In genomic region chr6:131382232-131382983, GRCm38 (mm10) we compare ENCODE assay signal across 7 mouse cellular contexts. TPM values are rescaled to one million over a fixed set of nuclear protein-coding genes. Genes with fewer than 3 reads are reported as not detected.
DNase-seq lines count a peak whose midpoint lies in the region; TF ChIP-seq lines count a peak whose summit lies in the region.

No protein-coding gene starts in this region.

- in situ Hi-C loops in ES-E14 (cut with MboI; ENCODE audit: low sequenced_read_pairs in 2 of 2, unreplicated experiment in 2 of 2), result no loop called here

- H3K9ac ChIP-seq in ES-E14 (ENCODE audit: insufficient read depth, low read depth, low read length, poor library complexity, severe bottlenecking), result peak overlapping the region; percentile 49

- DNase-seq in ES-E14 (ENCODE audit: low read depth, low spot score) (peak; percentile 56), adipocyte (ENCODE audit: low spot score) (peak; percentile 82)
- no peak for DNase-seq in forebrain, embryonic 10.5 days (ENCODE audit: extremely low spot score, low spot score)
- peak; percentile 74 for DNase-seq in heart, postnatal 4 days
- peak; percentile 24 for DNase-seq in lung, adult 2 months
- peak; percentile 47 for DNase-seq in urinary bladder, adult 2 months (ENCODE audit: low spot score)
- no peak for DNase-seq in right cerebral cortex, postnatal 10 days (ENCODE audit: low spot score in 2 of 2)

- H3K27me3 ChIP-seq in forebrain, embryonic 10.5 days (ENCODE audit: poor library complexity, severe bottlenecking), result no peaks in the 10 kb centered on the region

- peaks cover 9 to 15% of the 10 kb centered on the region in 2 experiments for H3K4me1 ChIP-seq in ES-E14 (ENCODE audit: control insufficient read depth in 2 of 2, insufficient read depth in 2 of 2, low read length in 2 of 2, poor library complexity in 1 of 2)
- H3K4me1 ChIP-seq in forebrain, embryonic 10.5 days, result peaks cover 52% of the 10 kb centered on the region
- H3K4me1 ChIP-seq in lung, adult 2 months (ENCODE audit: control insufficient read depth, insufficient read depth, low read length), result peaks cover 23% of the 10 kb centered on the region

- WGBS in forebrain, embryonic 10.5 days, result 65% methylated on average over 14 of the region's 14 CpGs
- WGBS in lung, adult 2 months, result 17% methylated on average over 14 of the region's 14 CpGs

- no peak; the same call in 1 of the 2 replicates for TF ChIP-seq POLR2A in lung, adult 2 months (IDR thresholded peaks at IDR 0.05; ENCODE audit: borderline replicate concordance, extremely low read depth, low read depth, low read length)

- H3K4me3 ChIP-seq in ES-E14 (ENCODE audit: insufficient read depth in 1 of 2, low read depth in 1 of 2, low read length in 2 of 2, poor library complexity in 1 of 2, severe bottlenecking in 1 of 2), result peak overlapping the region; percentile 27 to 41
- no peak overlapping the region for H3K4me3 ChIP-seq in forebrain, embryonic 10.5 days
- no peak overlapping the region for H3K4me3 ChIP-seq in lung, adult 2 months (replicated peaks; ENCODE audit: extremely low read depth, low read depth, low read length)

- H3K36me3 ChIP-seq in ES-E14 (ENCODE audit: control insufficient read depth, insufficient read depth, low read length, poor library complexity, severe bottlenecking), result peaks cover 23% of the 10 kb centered on the region
- H3K36me3 ChIP-seq in forebrain, embryonic 10.5 days (replicated peaks), result peaks cover 55% of the 10 kb centered on the region

- no peaks in the 10 kb centered on the region for H3K9me3 ChIP-seq in ES-E14 (ENCODE audit: control insufficient read depth, insufficient read depth, low read depth, low read length)
- no peaks in the 10 kb centered on the region for H3K9me3 ChIP-seq in forebrain, embryonic 10.5 days

- H3K27ac ChIP-seq in ES-E14 (ENCODE audit: insufficient read depth, low read depth, low read length, poor library complexity, severe bottlenecking), result peak overlapping the region; percentile 81
- 0 out of 2 replicates have a peak overlapping the region, but pooled peaks have one; percentile 11 for H3K27ac ChIP-seq in forebrain, embryonic 10.5 days

- TF ChIP-seq CTCF in lung, adult 2 months (IDR thresholded peaks at IDR 0.05; ENCODE audit: insufficient read depth, low read length), result peak; percentile 56

TF ChIP-seq in ES-E14, 5 proteins besides CTCF, POLR2A, EP300 and RAD21:
- no peak for TF ChIP-seq CHD2 (IDR thresholded peaks at IDR 0.05; ENCODE audit: low read depth, low read length)
- no peak for TF ChIP-seq HCFC1 (IDR thresholded peaks at IDR 0.05; ENCODE audit: borderline replicate concordance, insufficient read depth, low read length)
- no peak for TF ChIP-seq MAFK (IDR thresholded peaks at IDR 0.05; ENCODE audit: insufficient read depth, low read depth, low read length)
- no peak for TF ChIP-seq ZNF384 (IDR thresholded peaks at IDR 0.05; ENCODE audit: low read depth, low read length)
- TF ChIP-seq ZC3H11A (IDR thresholded peaks at IDR 0.05; ENCODE audit: borderline replicate concordance, low read depth, low read length), result no peak

RNA-seq across cellular contexts. Expression of gene Ybx3, which starts 5.9 kb away (rescaled TPM):
- 275 and 332 TPM in 2 replicates for total RNA-seq in ES-E14 (2012; rRNA removed)
- 41.6 and 42.5 TPM in 2 replicates for polyA plus RNA-seq in forebrain, embryonic 10.5 days (2016; fragmentation: Nextera tagmentation; extraction: Ambion mirVana)
- total RNA-seq in heart, postnatal 4 days (2021), result 100 to 1,000 TPM; 274 to 277 TPM
- 77.9 and 84.9 TPM in 2 replicates for polyA plus RNA-seq in lung, adult 2 months (2012; rRNA removed)
- 177 and 227 TPM in 2 replicates for polyA plus RNA-seq in urinary bladder, adult 2 months (2012; rRNA removed)

RNA-seq across cellular contexts. Expression of gene Styk1, which starts 29.0 kb away (rescaled TPM):
- total RNA-seq in ES-E14 (2012; rRNA removed), result 1.3 and 1.4 TPM in 2 replicates
- polyA plus RNA-seq in forebrain, embryonic 10.5 days (2016; fragmentation: Nextera tagmentation; extraction: Ambion mirVana), result 0.43 and 0.62 TPM in 2 replicates
- total RNA-seq in heart, postnatal 4 days (2021), result under 1 TPM; 0.21 to 0.36 TPM
- 0.45 and 0.71 TPM in 2 replicates for polyA plus RNA-seq in lung, adult 2 months (2012; rRNA removed)
- 15.9 and 20.4 TPM in 2 replicates for polyA plus RNA-seq in urinary bladder, adult 2 months (2012; rRNA removed)

Comparison
In these comparisons a context has a peak if more than half of its experiments do, and no peak if none do; other contexts are left out.
1. DNase-seq: peak in ES-E14 (single experiment), adipocyte (single experiment), heart, postnatal 4 days (single experiment), lung, adult 2 months (single experiment) and urinary bladder, adult 2 months (single experiment); none in forebrain, embryonic 10.5 days (single experiment) and right cerebral cortex, postnatal 10 days (0 of 2).
2. H3K4me3 ChIP-seq: peak in ES-E14 (2 of 2); none in forebrain, embryonic 10.5 days (single experiment) and lung, adult 2 months (single experiment).